Mouse (Mus musculus): ENCODE results near the gene Rap2b. TPM values are rescaled to one million over a fixed set of nuclear protein-coding genes. Genes with fewer than 3 reads are reported as not detected.

Gene Rap2b
- total RNA-seq, 1 experiment, result 11.3 TPM

- H3K9ac ChIP-seq (ENCODE audit: insufficient read depth, low read depth, low read length, poor library complexity, severe bottlenecking), result peak overlapping the region; percentile 85
- TF ChIP-seq HCFC1 (IDR thresholded peaks at IDR 0.05; ENCODE audit: borderline replicate concordance, insufficient read depth, low read length) (no peak; the same call in 1 of the 2 replicates), CHD2 (IDR thresholded peaks at IDR 0.05; ENCODE audit: low read depth, low read length) (no peak), ZNF384 (IDR thresholded peaks at IDR 0.05; ENCODE audit: low read depth, low read length) (no peak), MAFK (IDR thresholded peaks at IDR 0.05; ENCODE audit: insufficient read depth, low read depth, low read length) (no peak), ZC3H11A (IDR thresholded peaks at IDR 0.05; ENCODE audit: borderline replicate concordance, low read depth, low read length) (no peak)
- no peak overlapping the region for H3K27ac ChIP-seq (ENCODE audit: insufficient read depth, low read depth, low read length, poor library complexity, severe bottlenecking)
- H3K36me3 ChIP-seq (ENCODE audit: control insufficient read depth, insufficient read depth, low read length, poor library complexity, severe bottlenecking), result no peaks in the 10 kb centered on the region; the same call in 1 of the 2 replicates
- H3K4me1 ChIP-seq (ENCODE audit: control insufficient read depth in 2 of 2, insufficient read depth in 2 of 2, low read length in 2 of 2, poor library complexity in 1 of 2), result peaks cover 0 to 2% of the 10 kb centered on the region in 2 experiments; a peak in 2 of 4 replicates
- no peaks in the 10 kb centered on the region for H3K9me3 ChIP-seq (ENCODE audit: control insufficient read depth, insufficient read depth, low read depth, low read length)
- no peak for DNase-seq (ENCODE audit: low read depth, low spot score)
- in situ Hi-C loops (cut with MboI; ENCODE audit: low sequenced_read_pairs in 2 of 2, unreplicated experiment in 2 of 2), result no loop called here
- peak overlapping the region; percentile 94 to 98 for H3K4me3 ChIP-seq (ENCODE audit: insufficient read depth in 1 of 2, low read depth in 1 of 2, low read length in 2 of 2, poor library complexity in 1 of 2, severe bottlenecking in 1 of 2)
Measured at GRCm38 (mm10) chr3:61364978-61365778, 3.7 kb downstream of the Rap2b start.

GRCm38 (mm10) chr3:61365779-61366373 is 4.4 kb downstream of the Rap2b start, which contains the start of gene B430305J03Rik:
Gene B430305J03Rik, minus strand, starts transcription at chr3:61365951.
- in situ Hi-C loops (cut with MboI; ENCODE audit: low sequenced_read_pairs in 2 of 2, unreplicated experiment in 2 of 2), result no loop called here
- Histone ChIP-seq H3K9ac (ENCODE audit: insufficient read depth, low read depth, low read length, poor library complexity, severe bottlenecking) (peak within 1 kb of the TSS; percentile 85), H3K4me1 (ENCODE audit: control insufficient read depth in 2 of 2, insufficient read depth in 2 of 2, low read length in 2 of 2, poor library complexity in 1 of 2) (peaks cover 0 to 2% of the 10 kb centered on the region in 2 experiments; a peak in 2 of 4 replicates), H3K9me3 (ENCODE audit: control insufficient read depth, insufficient read depth, low read depth, low read length) (no peaks in the 10 kb centered on the region), H3K36me3 (ENCODE audit: control insufficient read depth, insufficient read depth, low read length, poor library complexity, severe bottlenecking) (no peaks in the 10 kb centered on the region; the same call in 1 of the 2 replicates), H3K27ac (ENCODE audit: insufficient read depth, low read depth, low read length, poor library complexity, severe bottlenecking) (no peak within 1 kb of the TSS), H3K4me3 (ENCODE audit: insufficient read depth in 1 of 2, low read depth in 1 of 2, low read length in 2 of 2, poor library complexity in 1 of 2, severe bottlenecking in 1 of 2) (peak within 1 kb of the TSS; percentile 94 to 98)
- TF ChIP-seq ZNF384 (IDR thresholded peaks at IDR 0.05; ENCODE audit: low read depth, low read length) (no peak), ZC3H11A (IDR thresholded peaks at IDR 0.05; ENCODE audit: borderline replicate concordance, low read depth, low read length) (no peak), HCFC1 (IDR thresholded peaks at IDR 0.05; ENCODE audit: borderline replicate concordance, insufficient read depth, low read length) (no peak), MAFK (IDR thresholded peaks at IDR 0.05; ENCODE audit: insufficient read depth, low read depth, low read length) (no peak), CHD2 (IDR thresholded peaks at IDR 0.05; ENCODE audit: low read depth, low read length) (no peak)
- DNase-seq (ENCODE audit: low read depth, low spot score), result no peak

- no peak for DNase-seq (ENCODE audit: low read depth, low spot score)
- Histone ChIP-seq H3K4me3 (ENCODE audit: insufficient read depth in 1 of 2, low read depth in 1 of 2, low read length in 2 of 2, poor library complexity in 1 of 2, severe bottlenecking in 1 of 2) (no peak overlapping the region), H3K36me3 (ENCODE audit: control insufficient read depth, insufficient read depth, low read length, poor library complexity, severe bottlenecking) (no peaks in the 10 kb centered on the region; the same call in 1 of the 2 replicates), H3K9ac (ENCODE audit: insufficient read depth, low read depth, low read length, poor library complexity, severe bottlenecking) (no peak overlapping the region), H3K27ac (ENCODE audit: insufficient read depth, low read depth, low read length, poor library complexity, severe bottlenecking) (no peak overlapping the region), H3K4me1 (ENCODE audit: control insufficient read depth in 2 of 2, insufficient read depth in 2 of 2, low read length in 2 of 2, poor library complexity in 1 of 2) (no peaks in the 10 kb centered on the region; a peak in 1 of 4 replicates), H3K9me3 (ENCODE audit: control insufficient read depth, insufficient read depth, low read depth, low read length) (no peaks in the 10 kb centered on the region)
- TF ChIP-seq ZNF384 (IDR thresholded peaks at IDR 0.05; ENCODE audit: low read depth, low read length) (no peak), MAFK (IDR thresholded peaks at IDR 0.05; ENCODE audit: insufficient read depth, low read depth, low read length) (no peak)
- in situ Hi-C loops (cut with MboI; ENCODE audit: low sequenced_read_pairs in 2 of 2, unreplicated experiment in 2 of 2), result no loop called here
Measured at GRCm38 (mm10) chr3:61368446-61368845, 7.0 kb downstream of the Rap2b start.

DNA sequence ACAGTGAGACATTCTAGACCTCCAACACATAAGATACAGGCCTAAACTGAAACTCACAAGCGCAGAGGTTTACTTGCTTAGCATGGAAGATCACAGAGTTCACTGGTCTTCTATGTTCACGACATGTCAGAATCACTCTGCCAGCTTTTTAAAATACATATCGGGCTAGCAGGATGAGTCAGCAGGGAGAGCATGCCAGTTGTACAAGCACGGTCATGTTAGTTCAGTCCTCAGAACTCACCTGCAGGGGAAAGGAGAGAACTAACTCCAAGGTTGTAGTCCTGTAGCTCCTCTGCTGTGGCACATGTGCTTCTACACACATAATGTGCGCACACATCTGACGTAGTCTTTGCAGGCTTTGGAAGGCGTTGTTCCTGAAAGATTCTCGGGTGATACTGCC is 14.6 kb downstream of the Rap2b start:
- no peak overlapping the region for H3K9ac ChIP-seq (ENCODE audit: insufficient read depth, low read depth, low read length, poor library complexity, severe bottlenecking)
- H3K9me3 ChIP-seq (ENCODE audit: control insufficient read depth, insufficient read depth, low read depth, low read length), result no peaks in the 10 kb centered on the region
- H3K4me1 ChIP-seq (ENCODE audit: control insufficient read depth in 2 of 2, insufficient read depth in 2 of 2, low read length in 2 of 2, poor library complexity in 1 of 2), result no peaks in the 10 kb centered on the region
- in situ Hi-C loops (cut with MboI; ENCODE audit: low sequenced_read_pairs in 2 of 2, unreplicated experiment in 2 of 2), result no loop called here
- no peaks in the 10 kb centered on the region for H3K36me3 ChIP-seq (ENCODE audit: control insufficient read depth, insufficient read depth, low read length, poor library complexity, severe bottlenecking)
- H3K4me3 ChIP-seq (ENCODE audit: insufficient read depth in 1 of 2, low read depth in 1 of 2, low read length in 2 of 2, poor library complexity in 1 of 2, severe bottlenecking in 1 of 2), result no peak overlapping the region
- TF ChIP-seq MAFK (IDR thresholded peaks at IDR 0.05; ENCODE audit: insufficient read depth, low read depth, low read length) (no peak), HCFC1 (IDR thresholded peaks at IDR 0.05; ENCODE audit: borderline replicate concordance, insufficient read depth, low read length) (no peak), ZC3H11A (IDR thresholded peaks at IDR 0.05; ENCODE audit: borderline replicate concordance, low read depth, low read length) (no peak)
- no peak for DNase-seq (ENCODE audit: low read depth, low spot score)
- no peak overlapping the region for H3K27ac ChIP-seq (ENCODE audit: insufficient read depth, low read depth, low read length, poor library complexity, severe bottlenecking)

Measured in ES-E14 (cell line).